Mouse (Mus musculus) ES-E14 (cell line): ENCODE measurements around the gene Jtb. TPM values are rescaled to one million over a fixed set of nuclear protein-coding genes. Genes with fewer than 3 reads are reported as not detected.

Experiments
- DNase-seq: peaks from one replicate; pipeline ENCODE4 v3.0.0-alpha.2; 2013; ENCODE audit warnings: low read depth, low spot score
- H3K27ac ChIP-seq: 2 replicates; pipeline ENCODE4 v1.5.1; 2012; ENCODE audit warnings: low read depth, mild to moderate bottlenecking, low read length, moderate library complexity, mixed read lengths; ENCODE audit not compliant: poor library complexity, insufficient read depth, severe bottlenecking
- H3K36me3 ChIP-seq: 2 replicates; pipeline ENCODE4 v1.6.1; 2012; ENCODE audit warnings: mild to moderate bottlenecking, low read length, moderate library complexity, mixed read lengths; ENCODE audit not compliant: control insufficient read depth, poor library complexity, insufficient read depth, severe bottlenecking
- H3K4me1 ChIP-seq, 2 experiments: fragments of 150-350 bp in 1 of 2; sonication (generic) in 1 of 2; 2 replicates each; pipeline ENCODE4 v1.6.1; 2012; ENCODE audit warnings: low read length in 2 of 2, mild to moderate bottlenecking in 1 of 2, mixed read lengths in 1 of 2; ENCODE audit not compliant: control insufficient read depth in 2 of 2, insufficient read depth in 2 of 2, poor library complexity in 1 of 2
- H3K4me3 ChIP-seq, 2 experiments: fragments of 150-350 bp in 1 of 2; sonication (generic) in 1 of 2; 2 replicates each; pipeline ENCODE4 v1.5.1; 2012; ENCODE audit warnings: low read length in 2 of 2, low read depth in 1 of 2, mild to moderate bottlenecking in 1 of 2, mixed read lengths in 1 of 2; ENCODE audit not compliant: insufficient read depth in 1 of 2, poor library complexity in 1 of 2, severe bottlenecking in 1 of 2
- H3K9ac ChIP-seq: 2 replicates; pipeline ENCODE4 v1.6.1; 2012; ENCODE audit warnings: low read depth, mild to moderate bottlenecking, low read length, mixed read lengths; ENCODE audit not compliant: poor library complexity, insufficient read depth, severe bottlenecking
- H3K9me3 ChIP-seq: fragments of 150-350 bp; sonication (generic); 2 replicates; pipeline ENCODE4 v1.6.1; 2012; ENCODE audit warnings: low read depth, mild to moderate bottlenecking, low read length; ENCODE audit not compliant: control insufficient read depth, insufficient read depth
- CHD2 ChIP-seq: IDR thresholded peaks from 2 replicates; pipeline ENCODE4 v1.6.1; 2014; ENCODE audit warnings: mild to moderate bottlenecking, low read depth, low read length, inconsistent platforms
- HCFC1 ChIP-seq: IDR thresholded peaks from 2 replicates; pipeline ENCODE4 v1.6.1; 2012; ENCODE audit warnings: low read length, inconsistent platforms, borderline replicate concordance; ENCODE audit not compliant: insufficient read depth
- MAFK ChIP-seq: IDR thresholded peaks from 2 replicates; pipeline ENCODE4 v1.6.1; 2014; ENCODE audit warnings: mild to moderate bottlenecking, low read depth, low read length, inconsistent platforms; ENCODE audit not compliant: insufficient read depth
- ZC3H11A ChIP-seq: IDR thresholded peaks from 2 replicates; pipeline ENCODE4 v1.6.1; 2012; ENCODE audit warnings: low read depth, mild to moderate bottlenecking, inconsistent platforms, low read length, borderline replicate concordance
- ZNF384 ChIP-seq: IDR thresholded peaks from 2 replicates; pipeline ENCODE4 v1.6.1; 2012; ENCODE audit warnings: low read depth, low read length, inconsistent platforms
- in situ Hi-C, 2 experiments: fragments of 600-800 bp; cut with MboI; formaldehyde crosslinking; loops; one replicate each; pipeline ENCODE4 v1.15.1; 2025; ENCODE audit warnings: low sequenced_read_pairs in 2 of 2, inconsistent platforms in 1 of 2; ENCODE audit not compliant: unreplicated experiment in 2 of 2
- total RNA-seq: library from RNA; depleted of rRNA; stranded (reverse); fragments of 300-350 nt; gene quantifications from 2 replicates; pipeline ENCODE4 v1.2.3, GENCODE M21; 2012

Jtb gene
- total RNA-seq, 1 experiment = 64.0 TPM

- Histone ChIP-seq H3K9ac (peak overlapping the region; percentile 72), H3K36me3 (no peaks in the 10 kb centered on the region), H3K27ac (0 out of 2 replicates have a peak overlapping the region, but pooled peaks have one; percentile 13), H3K9me3 (no peaks in the 10 kb centered on the region), H3K4me1 (peaks cover 7 to 13% of the 10 kb centered on the region in 2 experiments), H3K4me3 (peak overlapping the region; percentile 62 to 65)
- no peak for DNase-seq
- in situ Hi-C loops = no loop called here
- TF ChIP-seq CHD2 (no peak), MAFK (no peak), ZNF384 (no peak), HCFC1 (no peak), ZC3H11A (no peak)
Measured at GRCm38 (mm10) chr3:90220531-90220951, 10.9 kb upstream of the Jtb start.

GRCm38 (mm10) chr3:90221123-90221522 is 10.3 kb upstream of the Jtb start:
- no peak for TF ChIP-seq MAFK
- no peak for TF ChIP-seq ZC3H11A
- no peak for TF ChIP-seq ZNF384
- TF ChIP-seq CHD2 = no peak
- TF ChIP-seq HCFC1 = no peak
- Histone ChIP-seq H3K4me3 (peak overlapping the region; percentile 25 to 62; a peak in 2 of 4 replicates), H3K36me3 (no peaks in the 10 kb centered on the region), H3K9ac (peak overlapping the region; percentile 72), H3K4me1 (peaks cover 7 to 18% of the 10 kb centered on the region in 2 experiments), H3K27ac (no peak overlapping the region), H3K9me3 (no peaks in the 10 kb centered on the region)
- in situ Hi-C loops = no loop called here
- no peak for DNase-seq

- in situ Hi-C loops = no loop called here
- Histone ChIP-seq H3K9me3 (no peaks in the 10 kb centered on the region), H3K27ac (no peak overlapping the region), H3K9ac (no peak overlapping the region), H3K36me3 (no peaks in the 10 kb centered on the region), H3K4me3 (no peak overlapping the region), H3K4me1 (peaks cover 7 to 17% of the 10 kb centered on the region in 2 experiments)
- DNase-seq = no peak
- no peak for TF ChIP-seq ZC3H11A
- no peak for TF ChIP-seq ZNF384
- no peak for TF ChIP-seq HCFC1
- TF ChIP-seq MAFK = no peak
- no peak for TF ChIP-seq CHD2
Measured at GRCm38 (mm10) chr3:90222455-90222854, 8.9 kb upstream of the Jtb start.

GRCm38 (mm10) chr3:90222941-90223340 is 8.5 kb upstream of the Jtb start:
- no peak overlapping the region for H3K4me3 ChIP-seq
- DNase-seq = no peak
- H3K4me1 ChIP-seq = peaks cover 7 to 17% of the 10 kb centered on the region in 2 experiments
- no peak for TF ChIP-seq MAFK
- TF ChIP-seq CHD2 = no peak
- no peak for TF ChIP-seq HCFC1
- no peak for TF ChIP-seq ZC3H11A
- TF ChIP-seq ZNF384 = no peak
- no peaks in the 10 kb centered on the region for H3K36me3 ChIP-seq
- no peak overlapping the region for H3K27ac ChIP-seq
- in situ Hi-C loops = no loop called here
- no peaks in the 10 kb centered on the region for H3K9me3 ChIP-seq
- no peak overlapping the region for H3K9ac ChIP-seq

- peaks cover 7 to 17% of the 10 kb centered on the region in 2 experiments for H3K4me1 ChIP-seq
- no peak for TF ChIP-seq ZC3H11A
- in situ Hi-C loops = no loop called here
- H3K27ac ChIP-seq = no peak overlapping the region
- DNase-seq = peak; percentile 71
- H3K9ac ChIP-seq = no peak overlapping the region
- no peaks in the 10 kb centered on the region for H3K36me3 ChIP-seq
- H3K4me3 ChIP-seq = no peak overlapping the region
- H3K9me3 ChIP-seq = no peaks in the 10 kb centered on the region
Measured at GRCm38 (mm10) chr3:90224331-90224730, 7.1 kb upstream of the Jtb start.
